Mouse (Mus musculus): ENCODE results near the gene Klhl21. TPM values are rescaled to one million over a fixed set of nuclear protein-coding genes. Genes with fewer than 3 reads are reported as not detected.

The Klhl21 gene
- polyA plus RNA-seq, 1 experiment = 20.1 TPM

GRCm38 (mm10) chr4:152038985-152039830 lies 30.6 kb downstream of the Klhl21 start, which contains the start of gene Nol9:
Gene Nol9 (plus strand): TSS chr4:152039321.
- Histone ChIP-seq H3K4me1 (ENCODE audit: control insufficient read depth, insufficient read depth, insufficient read length) (peaks cover 6% of the 10 kb centered on the region; the same call in 1 of the 2 replicates), H3K36me3 (ENCODE audit: control insufficient read depth, insufficient read depth, low read length) (peaks cover 6% of the 10 kb centered on the region), H3K27ac (ENCODE audit: insufficient read depth, low read length) (no peak within 1 kb of the TSS), H3K27me3 (ENCODE audit: control insufficient read depth, insufficient read depth, low read length) (no peaks in the 10 kb centered on the region), H3K4me3 (ENCODE audit: extremely low read depth, insufficient read depth, insufficient read length) (peak within 1 kb of the TSS; percentile 95)
- 1% methylated on average over 86 of the region's 86 CpGs for WGBS
- DNase-seq (ENCODE audit: low read depth in 1 of 2, low spot score in 2 of 2) = peak; percentile 74 to 92
- TF ChIP-seq CTCF (IDR thresholded peaks at IDR 0.05; ENCODE audit: extremely low read depth, insufficient read depth, insufficient read length, insufficient replicate concordance) = peak; percentile 99
- peak; percentile 81 for TF ChIP-seq POLR2A (IDR thresholded peaks at IDR 0.05; ENCODE audit: low read depth, low read length)

GRCm38 (mm10) chr4:152039831-152040310 lies 31.3 kb downstream of the Klhl21 start:
- DNase-seq (ENCODE audit: low read depth in 1 of 2, low spot score in 2 of 2) = no peak
- 1% methylated on average over 25 of the region's 25 CpGs for WGBS
- Histone ChIP-seq H3K36me3 (ENCODE audit: control insufficient read depth, insufficient read depth, low read length) (peaks cover 6% of the 10 kb centered on the region), H3K27me3 (ENCODE audit: control insufficient read depth, insufficient read depth, low read length) (no peaks in the 10 kb centered on the region), H3K4me3 (ENCODE audit: extremely low read depth, insufficient read depth, insufficient read length) (peak overlapping the region; percentile 95), H3K27ac (ENCODE audit: insufficient read depth, low read length) (no peak overlapping the region), H3K4me1 (ENCODE audit: control insufficient read depth, insufficient read depth, insufficient read length) (peaks cover 6% of the 10 kb centered on the region; the same call in 1 of the 2 replicates)
- TF ChIP-seq POLR2A (IDR thresholded peaks at IDR 0.05; ENCODE audit: low read depth, low read length) (no peak), CTCF (IDR thresholded peaks at IDR 0.05; ENCODE audit: extremely low read depth, insufficient read depth, insufficient read length, insufficient replicate concordance) (no peak)

GRCm38 (mm10) chr4:152041924-152042641 lies 33.5 kb downstream of the Klhl21 start:
- DNase-seq (ENCODE audit: low read depth in 1 of 2, low spot score in 2 of 2) = peak in 1 of 2 experiments; percentile 34
- H3K4me3 ChIP-seq (ENCODE audit: extremely low read depth, insufficient read depth, insufficient read length) = no peak overlapping the region
- 74% methylated on average over 22 of the region's 22 CpGs for WGBS
- no peak overlapping the region; the same call in 1 of the 2 replicates for H3K27ac ChIP-seq (ENCODE audit: insufficient read depth, low read length)
- H3K27me3 ChIP-seq (ENCODE audit: control insufficient read depth, insufficient read depth, low read length) = no peaks in the 10 kb centered on the region
- TF ChIP-seq POLR2A (IDR thresholded peaks at IDR 0.05; ENCODE audit: low read depth, low read length) (no peak), CTCF (IDR thresholded peaks at IDR 0.05; ENCODE audit: extremely low read depth, insufficient read depth, insufficient read length, insufficient replicate concordance) (no peak)
- peaks cover 19% of the 10 kb centered on the region for H3K36me3 ChIP-seq (ENCODE audit: control insufficient read depth, insufficient read depth, low read length)
- peaks cover 6% of the 10 kb centered on the region; the same call in 1 of the 2 replicates for H3K4me1 ChIP-seq (ENCODE audit: control insufficient read depth, insufficient read depth, insufficient read length)

GRCm38 (mm10) chr4:152043171-152043570 lies 34.6 kb downstream of the Klhl21 start:
- H3K36me3 ChIP-seq (ENCODE audit: control insufficient read depth, insufficient read depth, low read length) = peaks cover 26% of the 10 kb centered on the region
- TF ChIP-seq POLR2A (IDR thresholded peaks at IDR 0.05; ENCODE audit: low read depth, low read length) = no peak
- TF ChIP-seq CTCF (IDR thresholded peaks at IDR 0.05; ENCODE audit: extremely low read depth, insufficient read depth, insufficient read length, insufficient replicate concordance) = no peak
- no peak overlapping the region for H3K4me3 ChIP-seq (ENCODE audit: extremely low read depth, insufficient read depth, insufficient read length)
- WGBS = 87% methylated on average over 3 of the region's 3 CpGs
- no peak for DNase-seq (ENCODE audit: low read depth in 1 of 2, low spot score in 2 of 2)
- no peaks in the 10 kb centered on the region for H3K27me3 ChIP-seq (ENCODE audit: control insufficient read depth, insufficient read depth, low read length)
- H3K4me1 ChIP-seq (ENCODE audit: control insufficient read depth, insufficient read depth, insufficient read length) = peaks cover 6% of the 10 kb centered on the region; the same call in 1 of the 2 replicates
- H3K27ac ChIP-seq (ENCODE audit: insufficient read depth, low read length) = no peak overlapping the region

- 90% methylated on average over 6 of the region's 6 CpGs for WGBS
- Histone ChIP-seq H3K27ac (ENCODE audit: insufficient read depth, low read length) (no peak overlapping the region), H3K27me3 (ENCODE audit: control insufficient read depth, insufficient read depth, low read length) (no peaks in the 10 kb centered on the region), H3K36me3 (ENCODE audit: control insufficient read depth, insufficient read depth, low read length) (peaks cover 29% of the 10 kb centered on the region), H3K4me3 (ENCODE audit: extremely low read depth, insufficient read depth, insufficient read length) (no peak overlapping the region), H3K4me1 (ENCODE audit: control insufficient read depth, insufficient read depth, insufficient read length) (peaks cover 6% of the 10 kb centered on the region; the same call in 1 of the 2 replicates)
- DNase-seq (ENCODE audit: low read depth in 1 of 2, low spot score in 2 of 2) = no peak
- no peak for TF ChIP-seq CTCF (IDR thresholded peaks at IDR 0.05; ENCODE audit: extremely low read depth, insufficient read depth, insufficient read length, insufficient replicate concordance)
Measured at GRCm38 (mm10) chr4:152044609-152045008, 36.0 kb downstream of the Klhl21 start.

- WGBS = 80% methylated on average over 9 of the region's 9 CpGs
- Histone ChIP-seq H3K4me1 (ENCODE audit: control insufficient read depth, insufficient read depth, insufficient read length) (no peaks in the 10 kb centered on the region), H3K36me3 (ENCODE audit: control insufficient read depth, insufficient read depth, low read length) (peaks cover 19% of the 10 kb centered on the region), H3K27me3 (ENCODE audit: control insufficient read depth, insufficient read depth, low read length) (no peaks in the 10 kb centered on the region), H3K4me3 (ENCODE audit: extremely low read depth, insufficient read depth, insufficient read length) (no peak overlapping the region), H3K27ac (ENCODE audit: insufficient read depth, low read length) (no peak overlapping the region)
- DNase-seq (ENCODE audit: low read depth in 1 of 2, low spot score in 2 of 2) = no peak
- no peak for TF ChIP-seq POLR2A (IDR thresholded peaks at IDR 0.05; ENCODE audit: low read depth, low read length)
- no peak for TF ChIP-seq CTCF (IDR thresholded peaks at IDR 0.05; ENCODE audit: extremely low read depth, insufficient read depth, insufficient read length, insufficient replicate concordance)
Measured at GRCm38 (mm10) chr4:152062390-152063110, 53.9 kb downstream of the Klhl21 start.
